Mouse (Mus musculus) embryonic fibroblast, embryonic 13.5 days (primary cell): ENCODE measurements around the gene Ttc23. TPM values are rescaled to one million over a fixed set of nuclear protein-coding genes. Genes with fewer than 3 reads are reported as not detected.

Experiments used
- H3K27ac ChIP-seq: 2 replicates; pipeline ENCODE4 v1.5.1; 2012; ENCODE audit warnings: low read length, control low read depth, inconsistent platforms; ENCODE audit not compliant: insufficient read depth
- H3K4me1 ChIP-seq: 2 replicates; pipeline ENCODE4 v1.6.1; 2011; ENCODE audit warnings: low read length; ENCODE audit not compliant: control insufficient read depth, insufficient read depth
- H3K4me3 ChIP-seq: 2 replicates; pipeline ENCODE4 v1.5.1; 2011; ENCODE audit warnings: mild to moderate bottlenecking, control low read depth, low read length; ENCODE audit not compliant: insufficient read depth
- CTCF ChIP-seq: IDR thresholded peaks from 2 replicates; pipeline ENCODE4 v1.5.1; 2011; ENCODE audit warnings: mild to moderate bottlenecking, control low read depth, low read length, moderate library complexity, borderline replicate concordance; ENCODE audit not compliant: insufficient read depth
- POLR2A ChIP-seq: IDR thresholded peaks from 2 replicates; pipeline ENCODE4 v1.6.1; 2011; ENCODE audit warnings: low read depth, mild to moderate bottlenecking, control low read depth, low read length, moderate library complexity
- polyA plus RNA-seq: library from polyadenylated mRNA; stranded (reverse); fragments of >200 nt; gene quantifications from 2 replicates; pipeline ENCODE4 v1.2.4, GENCODE M21; 2011; ENCODE audit warnings: low read depth; ENCODE audit not compliant: missing spikeins, insufficient read length

The Ttc23 gene
- polyA plus RNA-seq, 1 experiment: 54.8 TPM

DNA sequence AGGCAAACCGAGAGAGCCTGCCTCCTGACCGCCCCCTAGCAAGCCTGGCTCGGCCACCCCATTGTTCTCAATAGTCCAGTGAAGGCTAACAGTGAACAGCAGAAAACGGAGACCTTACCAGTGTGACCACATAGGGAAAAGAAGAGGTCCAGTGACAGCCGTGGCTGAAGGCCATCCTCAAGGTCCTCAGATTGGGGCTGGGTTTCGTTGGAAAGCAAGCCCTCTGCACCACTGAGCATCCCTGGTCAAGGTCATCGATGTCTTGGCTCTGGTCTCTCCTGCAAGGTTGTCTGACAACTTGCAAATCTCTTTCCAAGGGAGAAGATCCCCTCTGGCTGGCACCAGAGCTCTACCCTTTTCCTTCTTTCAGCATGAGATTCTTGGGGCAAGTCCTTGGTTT lies 42.6 kb downstream of the Ttc23 start:
- TF ChIP-seq CTCF (no peak), POLR2A (no peak)
- no peak overlapping the region for H3K27ac ChIP-seq
- no peak overlapping the region for H3K4me3 ChIP-seq
- H3K4me1 ChIP-seq: no peaks in the 10 kb centered on the region

DNA sequence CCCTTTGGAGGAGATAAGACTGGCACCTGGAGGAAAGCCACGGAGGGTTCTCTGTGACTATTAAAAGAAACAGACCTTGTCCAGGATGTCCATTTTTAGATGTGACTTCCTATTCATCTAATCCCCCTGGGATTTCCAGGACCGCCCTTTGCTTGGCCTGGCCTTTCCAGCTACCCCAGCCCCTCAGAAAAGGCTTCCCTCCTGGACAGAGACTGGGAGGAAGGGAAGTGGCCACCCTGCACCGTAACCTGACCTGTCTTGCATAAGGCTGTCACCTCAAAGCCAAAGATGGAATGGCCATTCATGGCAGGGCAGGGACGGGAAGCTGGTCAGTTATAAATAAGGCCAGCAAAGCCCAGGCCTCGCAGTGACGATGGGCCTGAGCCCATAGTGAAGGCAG lies 43.8 kb downstream of the Ttc23 start:
- H3K4me1 ChIP-seq: no peaks in the 10 kb centered on the region
- no peak overlapping the region for H3K27ac ChIP-seq
- H3K4me3 ChIP-seq: no peak overlapping the region
- no peak for TF ChIP-seq CTCF
- TF ChIP-seq POLR2A: no peak

DNA sequence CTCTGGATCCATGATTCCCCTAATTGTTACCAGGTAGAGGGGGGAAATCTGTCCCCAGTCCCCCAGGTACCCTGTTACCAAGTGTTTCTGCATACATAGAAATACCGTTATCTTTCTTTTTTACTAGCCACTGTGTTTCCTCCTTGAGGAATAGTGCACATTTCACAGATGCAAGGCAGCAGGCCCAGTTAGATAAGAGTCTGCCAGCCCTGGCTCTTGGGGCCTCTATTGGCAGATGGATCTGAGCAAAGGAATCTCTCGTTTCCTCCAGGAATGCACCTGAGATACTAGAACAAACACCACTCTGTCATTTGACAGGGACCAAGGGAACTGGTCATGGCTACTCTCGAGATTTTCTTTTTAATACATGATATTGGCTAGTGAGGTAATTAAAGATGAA lies 44.9 kb downstream of the Ttc23 start:
- no peak overlapping the region for H3K4me3 ChIP-seq
- TF ChIP-seq CTCF (no peak), POLR2A (no peak)
- no peak overlapping the region for H3K27ac ChIP-seq
- H3K4me1 ChIP-seq: no peaks in the 10 kb centered on the region

DNA sequence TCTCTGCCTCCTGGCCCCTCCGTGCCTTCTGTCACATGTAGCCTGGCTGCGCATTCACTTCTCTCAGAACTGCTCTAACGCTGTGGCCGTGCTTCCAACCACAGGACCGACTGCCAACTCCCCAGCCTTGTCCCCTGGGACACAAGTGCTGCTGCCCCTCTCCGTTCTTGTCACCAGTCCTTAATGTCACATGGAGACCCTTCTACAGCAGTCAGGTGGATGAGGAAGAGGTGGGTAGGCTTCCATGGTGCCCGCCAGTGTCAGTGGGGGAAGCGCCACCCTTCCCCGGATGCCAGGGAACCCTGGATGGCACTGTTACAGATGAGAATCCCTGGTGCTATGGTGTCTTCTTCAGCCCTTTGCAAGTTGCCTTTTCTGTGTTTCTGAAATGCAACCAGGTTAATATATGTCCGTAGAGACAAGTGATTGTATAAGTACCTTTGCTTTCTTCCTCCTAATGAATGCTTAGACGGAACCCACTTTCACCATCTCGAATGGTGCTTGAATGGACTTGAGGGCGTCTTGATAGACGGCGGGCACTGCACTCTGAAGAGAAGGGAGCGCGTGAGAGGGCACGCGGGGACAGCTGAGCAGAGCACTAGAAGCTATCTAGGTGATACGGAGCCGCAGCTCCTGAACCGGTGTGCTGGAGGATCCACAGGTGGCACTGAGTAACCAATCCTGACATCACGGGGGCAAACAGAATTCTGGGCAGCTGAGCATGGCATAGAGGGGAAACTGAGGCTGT lies 45.8 kb downstream of the Ttc23 start:
- Histone ChIP-seq H3K4me1 (no peaks in the 10 kb centered on the region), H3K4me3 (no peak overlapping the region), H3K27ac (no peak overlapping the region)
- TF ChIP-seq POLR2A (no peak), CTCF (no peak)

DNA sequence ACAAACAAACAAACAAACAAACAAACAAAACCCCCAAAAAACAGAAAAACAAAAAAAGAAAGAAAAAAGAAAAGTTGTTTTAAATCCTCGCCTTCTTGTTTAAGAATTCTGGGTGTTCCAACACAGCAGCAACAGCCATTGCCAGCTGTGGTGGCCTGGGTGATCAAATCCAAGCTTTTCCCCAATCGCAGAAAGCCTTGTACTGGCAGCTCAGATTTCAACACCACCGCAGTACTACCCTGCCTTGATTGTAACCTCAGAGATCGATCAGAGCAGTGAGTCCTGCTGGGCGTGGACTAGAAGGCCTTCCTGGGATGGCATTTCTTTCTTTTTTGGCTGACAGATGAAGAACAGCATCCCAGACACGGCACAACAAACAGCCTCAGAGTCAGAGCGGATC lies 48.7 kb downstream of the Ttc23 start:
- Histone ChIP-seq H3K4me1 (no peaks in the 10 kb centered on the region), H3K27ac (no peak overlapping the region), H3K4me3 (no peak overlapping the region)
- TF ChIP-seq CTCF (no peak), POLR2A (no peak)

DNA sequence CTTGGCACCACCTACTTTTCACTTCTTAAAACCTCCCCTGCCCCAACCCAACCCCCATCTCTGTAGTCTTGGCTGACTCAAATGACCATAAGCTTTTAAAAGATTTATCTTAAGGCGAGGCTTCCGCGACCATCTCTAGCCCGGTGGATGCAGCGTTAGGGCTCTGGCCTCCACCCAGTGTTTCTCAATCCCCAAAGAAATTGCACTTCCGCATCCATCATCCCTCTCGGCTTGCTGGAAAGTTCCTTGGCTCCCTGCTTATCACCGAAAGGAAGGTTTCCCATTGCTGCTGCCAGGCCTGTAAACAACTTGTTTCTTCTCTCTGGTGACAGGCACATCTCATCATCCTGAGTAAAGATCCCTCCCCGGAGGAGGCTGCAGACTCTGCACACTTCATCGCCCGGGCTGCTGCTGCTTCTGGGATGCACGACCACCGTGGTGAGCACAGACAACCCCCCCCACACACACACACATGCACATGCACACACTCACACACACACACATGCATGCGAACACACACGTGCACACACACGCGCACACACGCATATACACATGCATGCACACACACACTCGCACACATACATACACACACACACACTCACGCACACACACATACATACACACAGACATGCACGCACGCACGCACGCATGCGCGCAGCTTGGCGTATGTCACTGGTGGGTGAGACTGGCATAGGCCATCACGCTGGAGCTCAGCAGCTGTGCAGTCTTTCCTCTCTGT lies 50.9 kb downstream of the Ttc23 start:
- H3K4me1 ChIP-seq: no peaks in the 10 kb centered on the region
- H3K4me3 ChIP-seq: no peak overlapping the region
- TF ChIP-seq CTCF: no peak
- TF ChIP-seq POLR2A: no peak
- no peak overlapping the region for H3K27ac ChIP-seq

DNA sequence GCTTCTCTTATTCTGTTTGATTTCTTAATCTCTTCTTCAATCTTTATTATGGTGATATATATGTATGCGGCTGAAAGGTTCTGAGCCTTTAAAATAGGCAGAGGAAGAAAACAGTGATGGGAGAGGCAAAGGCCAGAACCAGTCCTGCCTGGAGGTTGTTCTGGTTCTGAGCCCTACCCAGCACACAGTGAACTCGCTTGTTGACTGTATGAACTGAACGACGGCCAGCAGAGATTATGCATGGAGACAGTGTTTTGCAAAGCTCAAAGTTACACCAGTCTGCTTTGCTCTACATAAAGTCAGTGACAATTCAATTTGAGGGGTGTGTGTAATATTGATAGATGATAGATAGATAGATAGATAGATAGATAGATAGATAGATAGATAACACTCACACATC lies 52.1 kb downstream of the Ttc23 start:
- Histone ChIP-seq H3K4me3 (no peak overlapping the region), H3K4me1 (no peaks in the 10 kb centered on the region), H3K27ac (no peak overlapping the region)
- TF ChIP-seq CTCF (no peak), POLR2A (no peak)

DNA sequence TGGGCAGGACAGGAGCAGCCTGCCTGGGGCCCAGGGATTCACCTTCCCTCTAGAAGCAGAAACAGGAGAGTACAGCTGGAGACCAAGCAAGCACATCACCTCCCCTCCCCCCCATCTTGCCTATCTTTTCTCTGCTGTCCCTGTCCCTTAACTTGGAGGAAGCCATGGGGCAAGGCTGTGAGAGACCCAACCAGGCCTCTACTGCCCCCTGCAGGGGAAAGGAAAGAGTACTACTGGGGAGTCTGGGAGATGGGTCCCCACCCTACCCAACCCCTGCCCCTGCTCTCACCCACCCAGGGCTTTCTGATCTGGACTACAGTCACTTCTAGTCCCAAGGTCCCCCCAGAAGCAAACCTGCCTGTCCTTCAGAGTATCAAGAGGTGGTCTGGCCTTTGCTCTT lies 53.6 kb downstream of the Ttc23 start:
- TF ChIP-seq CTCF (no peak), POLR2A (no peak)
- no peak overlapping the region for H3K27ac ChIP-seq
- peaks cover 3% of the 10 kb centered on the region for H3K4me1 ChIP-seq
- no peak overlapping the region for H3K4me3 ChIP-seq

DNA sequence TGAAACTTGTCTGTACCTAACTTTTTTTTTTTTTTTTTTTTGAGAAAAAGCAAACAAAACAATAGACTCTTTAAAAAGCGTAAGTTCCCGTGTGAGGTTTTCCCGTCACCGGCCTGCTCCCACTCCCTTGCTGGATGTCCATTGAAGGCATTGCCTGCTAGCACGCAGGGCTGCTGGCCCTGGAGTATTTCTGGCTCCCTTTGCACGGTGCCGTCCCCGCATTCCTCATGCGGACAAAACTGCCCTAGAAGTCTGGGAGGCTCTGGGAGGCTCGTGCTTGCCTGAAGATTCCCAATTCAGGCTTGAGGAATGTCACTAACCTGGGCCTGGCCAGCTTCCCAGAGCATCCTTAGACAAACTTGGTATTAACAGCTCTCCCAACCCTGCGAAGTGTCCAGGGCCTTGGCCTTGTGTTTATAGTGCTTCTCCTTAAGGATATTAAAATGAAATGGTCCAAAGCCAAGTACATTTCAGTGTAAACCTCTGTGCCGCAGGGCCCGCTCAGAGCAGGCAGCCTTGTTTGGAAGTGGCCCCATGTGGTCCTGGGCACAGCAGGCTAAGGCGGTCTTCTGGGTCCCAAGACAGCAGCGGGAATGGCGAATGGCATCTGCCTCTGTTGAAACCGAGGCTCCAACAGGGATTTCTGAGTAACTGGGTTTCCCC lies 54.2 kb downstream of the Ttc23 start:
- TF ChIP-seq POLR2A (no peak), CTCF (no peak)
- no peak overlapping the region for H3K27ac ChIP-seq
- H3K4me1 ChIP-seq: peaks cover 3% of the 10 kb centered on the region
- no peak overlapping the region for H3K4me3 ChIP-seq

DNA sequence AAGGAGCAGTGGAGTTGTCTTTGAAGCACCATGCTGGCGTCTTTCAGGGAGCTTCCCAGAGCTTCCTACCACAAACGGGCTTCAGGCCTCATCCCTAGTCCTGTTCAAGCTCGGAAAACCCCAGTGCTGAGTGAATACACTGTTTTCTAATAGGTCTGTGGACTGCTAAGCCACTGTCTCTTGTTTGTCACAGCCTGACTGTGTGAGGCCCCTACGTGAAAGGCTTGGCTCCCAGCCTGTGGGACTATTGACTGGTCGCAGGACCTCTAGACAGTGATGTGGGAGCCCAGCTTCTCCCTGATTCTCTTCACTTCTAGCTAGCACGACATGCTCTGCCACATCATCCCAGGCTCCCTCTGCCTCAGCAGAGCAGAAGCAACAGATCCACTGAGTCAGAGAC lies 61.0 kb downstream of the Ttc23 start:
- Histone ChIP-seq H3K27ac (no peak overlapping the region), H3K4me3 (no peak overlapping the region), H3K4me1 (peaks cover 3% of the 10 kb centered on the region)
- TF ChIP-seq CTCF (no peak), POLR2A (no peak)
